Mouse (Mus musculus) mouse embryonic stem cell (cell line): ENCODE results near the gene Dnah7c.
"Not testable (repeated sequence)": the region's sequence is repeated elsewhere in the genome, so short reads cannot be mapped to it uniquely, and the experiment has no call there.

Source experiments
- in situ Hi-C, 2 experiments: fragments of 300-500 bp; cut with MboI; formaldehyde crosslinking; loops; 1 replicate in 1 of 2; 3 replicates in 1 of 2; pipeline ENCODE4 v1.14.3; 2019 to 2020; ENCODE audit warnings: low sequenced_read_pairs in 2 of 2, low pct_unique_long_range_greater_than_20kb in 1 of 2, mixed read lengths in 1 of 2; ENCODE audit not compliant: unreplicated experiment in 1 of 2

The Dnah7c gene

GRCm38 (mm10) chr1:46724810-46725209, 299.4 kb downstream of the Dnah7c start:
- in situ Hi-C loops = not testable (repeated sequence)

GRCm38 (mm10) chr1:46725266-46725665, 299.9 kb downstream of the Dnah7c start:
- in situ Hi-C loops = no loop called here

- in situ Hi-C loops = not testable (repeated sequence)
These were observed 300.3 kb downstream of the Dnah7c start for GRCm38 (mm10) chr1:46725719-46726118.

- in situ Hi-C loops = not testable (repeated sequence)
These were observed 304.3 kb downstream of the Dnah7c start for GRCm38 (mm10) chr1:46729731-46730130.

GRCm38 (mm10) chr1:46733405-46734106, 308.2 kb downstream of the Dnah7c start:
- in situ Hi-C loops = not testable (repeated sequence)

- in situ Hi-C loops = not testable (repeated sequence)
These were observed 309.1 kb downstream of the Dnah7c start for GRCm38 (mm10) chr1:46734455-46734854.

GRCm38 (mm10) chr1:46764600-46764999, 339.2 kb downstream of the Dnah7c start:
- in situ Hi-C loops = not testable (repeated sequence)

GRCm38 (mm10) chr1:46769318-46769717, 343.9 kb downstream of the Dnah7c start:
- in situ Hi-C loops = not testable (repeated sequence)

GRCm38 (mm10) chr1:46770077-46770695, 344.8 kb downstream of the Dnah7c start:
- in situ Hi-C loops = not testable (repeated sequence)

GRCm38 (mm10) chr1:46782227-46782626, 356.8 kb downstream of the Dnah7c start:
- in situ Hi-C loops = not testable (repeated sequence)

- in situ Hi-C loops = no loop called here
These were observed 379.7 kb downstream of the Dnah7c start for GRCm38 (mm10) chr1:46805074-46805473.

GRCm38 (mm10) chr1:46808630-46809029, 383.2 kb downstream of the Dnah7c start:
- in situ Hi-C loops = not testable (repeated sequence)

GRCm38 (mm10) chr1:46817934-46818333, 392.5 kb downstream of the Dnah7c start:
- in situ Hi-C loops = no loop called here

GRCm38 (mm10) chr1:46822256-46822972, 397.0 kb downstream of the Dnah7c start:
- in situ Hi-C loops = no loop called here

GRCm38 (mm10) chr1:46830066-46830843, 404.9 kb downstream of the Dnah7c start:
- in situ Hi-C loops = no loop called here

- in situ Hi-C loops = no loop called here
These were observed 406.5 kb downstream of the Dnah7c start for GRCm38 (mm10) chr1:46831927-46832326.

GRCm38 (mm10) chr1:46843406-46843805, 418.0 kb downstream of the Dnah7c start:
- in situ Hi-C loops = no loop called here

- in situ Hi-C loops = no loop called here
These were observed 418.9 kb downstream of the Dnah7c start for GRCm38 (mm10) chr1:46844281-46844680.

GRCm38 (mm10) chr1:46845221-46845620, 419.8 kb downstream of the Dnah7c start:
- in situ Hi-C loops = no loop called here
